Mouse (Mus musculus): ENCODE data around the gene Scfd2. TPM values are rescaled to one million over a fixed set of nuclear protein-coding genes. Genes with fewer than 3 reads are reported as not detected.

The Scfd2 gene
- total RNA-seq, 1 experiment from 2014 or later, result 11.6 TPM

- no peak for ATAC-seq (replicated peaks in 1 of 2; ENCODE audit: insufficient read depth in 1 of 2, low FRiP score in 2 of 2, low TSS enrichment in 1 of 2, low read depth in 1 of 2, poor library complexity in 2 of 2, severe bottlenecking in 2 of 2)
Measured at GRCm38 (mm10) chr5:74193008-74193407, 338.6 kb downstream of the Scfd2 start.

GRCm38 (mm10) chr5:74190911-74191310, 340.6 kb downstream of the Scfd2 start:
- ATAC-seq (replicated peaks in 1 of 2; ENCODE audit: insufficient read depth in 1 of 2, low FRiP score in 2 of 2, low TSS enrichment in 1 of 2, low read depth in 1 of 2, poor library complexity in 2 of 2, severe bottlenecking in 2 of 2), result no peak

GRCm38 (mm10) chr5:74190161-74190491, 341.4 kb downstream of the Scfd2 start:
- no peak for ATAC-seq (replicated peaks in 1 of 2; ENCODE audit: insufficient read depth in 1 of 2, low FRiP score in 2 of 2, low TSS enrichment in 1 of 2, low read depth in 1 of 2, poor library complexity in 2 of 2, severe bottlenecking in 2 of 2)

GRCm38 (mm10) chr5:74189484-74190160, 341.9 kb downstream of the Scfd2 start:
- no peak for ATAC-seq (replicated peaks in 1 of 2; ENCODE audit: insufficient read depth in 1 of 2, low FRiP score in 2 of 2, low TSS enrichment in 1 of 2, low read depth in 1 of 2, poor library complexity in 2 of 2, severe bottlenecking in 2 of 2)

GRCm38 (mm10) chr5:74188886-74189285, 342.7 kb downstream of the Scfd2 start:
- no peak for ATAC-seq (replicated peaks in 1 of 2; ENCODE audit: insufficient read depth in 1 of 2, low FRiP score in 2 of 2, low TSS enrichment in 1 of 2, low read depth in 1 of 2, poor library complexity in 2 of 2, severe bottlenecking in 2 of 2)

GRCm38 (mm10) chr5:74188076-74188475, 343.5 kb downstream of the Scfd2 start:
- ATAC-seq (replicated peaks in 1 of 2; ENCODE audit: insufficient read depth in 1 of 2, low FRiP score in 2 of 2, low TSS enrichment in 1 of 2, low read depth in 1 of 2, poor library complexity in 2 of 2, severe bottlenecking in 2 of 2), result no peak

- no peak for ATAC-seq (replicated peaks in 1 of 2; ENCODE audit: insufficient read depth in 1 of 2, low FRiP score in 2 of 2, low TSS enrichment in 1 of 2, low read depth in 1 of 2, poor library complexity in 2 of 2, severe bottlenecking in 2 of 2)
Measured at GRCm38 (mm10) chr5:74184607-74185006, 347.0 kb downstream of the Scfd2 start.

- ATAC-seq (replicated peaks in 1 of 2; ENCODE audit: insufficient read depth in 1 of 2, low FRiP score in 2 of 2, low TSS enrichment in 1 of 2, low read depth in 1 of 2, poor library complexity in 2 of 2, severe bottlenecking in 2 of 2), result no peak
Measured at GRCm38 (mm10) chr5:74183118-74183517, 348.4 kb downstream of the Scfd2 start.

GRCm38 (mm10) chr5:74180216-74180615, 351.3 kb downstream of the Scfd2 start:
- ATAC-seq (replicated peaks in 1 of 2; ENCODE audit: insufficient read depth in 1 of 2, low FRiP score in 2 of 2, low TSS enrichment in 1 of 2, low read depth in 1 of 2, poor library complexity in 2 of 2, severe bottlenecking in 2 of 2), result no peak

GRCm38 (mm10) chr5:74175526-74176270, 355.9 kb downstream of the Scfd2 start:
- ATAC-seq (replicated peaks in 1 of 2; ENCODE audit: insufficient read depth in 1 of 2, low FRiP score in 2 of 2, low TSS enrichment in 1 of 2, low read depth in 1 of 2, poor library complexity in 2 of 2, severe bottlenecking in 2 of 2), result no peak

- ATAC-seq (replicated peaks in 1 of 2; ENCODE audit: insufficient read depth in 1 of 2, low FRiP score in 2 of 2, low TSS enrichment in 1 of 2, low read depth in 1 of 2, poor library complexity in 2 of 2, severe bottlenecking in 2 of 2), result no peak
Measured at GRCm38 (mm10) chr5:74173162-74173844, 358.3 kb downstream of the Scfd2 start.

- ATAC-seq (replicated peaks in 1 of 2; ENCODE audit: insufficient read depth in 1 of 2, low FRiP score in 2 of 2, low TSS enrichment in 1 of 2, low read depth in 1 of 2, poor library complexity in 2 of 2, severe bottlenecking in 2 of 2), result no peak
Measured at GRCm38 (mm10) chr5:74172208-74172607, 359.4 kb downstream of the Scfd2 start.

- ATAC-seq (replicated peaks in 1 of 2; ENCODE audit: insufficient read depth in 1 of 2, low FRiP score in 2 of 2, low TSS enrichment in 1 of 2, low read depth in 1 of 2, poor library complexity in 2 of 2, severe bottlenecking in 2 of 2), result no peak
Measured at GRCm38 (mm10) chr5:74171768-74172167, 359.8 kb downstream of the Scfd2 start.

GRCm38 (mm10) chr5:74168085-74168484, 363.5 kb downstream of the Scfd2 start:
- ATAC-seq (replicated peaks in 1 of 2; ENCODE audit: insufficient read depth in 1 of 2, low FRiP score in 2 of 2, low TSS enrichment in 1 of 2, low read depth in 1 of 2, poor library complexity in 2 of 2, severe bottlenecking in 2 of 2), result no peak

- ATAC-seq (replicated peaks in 1 of 2; ENCODE audit: insufficient read depth in 1 of 2, low FRiP score in 2 of 2, low TSS enrichment in 1 of 2, low read depth in 1 of 2, poor library complexity in 2 of 2, severe bottlenecking in 2 of 2), result peak; percentile 40 to 60; a peak in 3 of 4 replicates
Measured at GRCm38 (mm10) chr5:74166642-74167041, 364.9 kb downstream of the Scfd2 start.

GRCm38 (mm10) chr5:74164547-74164946, 367.0 kb downstream of the Scfd2 start:
- ATAC-seq (replicated peaks in 1 of 2; ENCODE audit: insufficient read depth in 1 of 2, low FRiP score in 2 of 2, low TSS enrichment in 1 of 2, low read depth in 1 of 2, poor library complexity in 2 of 2, severe bottlenecking in 2 of 2), result peak in 1 of 2 experiments; percentile 37; a peak in 2 of 4 replicates

- ATAC-seq (replicated peaks in 1 of 2; ENCODE audit: insufficient read depth in 1 of 2, low FRiP score in 2 of 2, low TSS enrichment in 1 of 2, low read depth in 1 of 2, poor library complexity in 2 of 2, severe bottlenecking in 2 of 2), result no peak
Measured at GRCm38 (mm10) chr5:74163141-74163540, 368.4 kb downstream of the Scfd2 start.

- no peak for ATAC-seq (replicated peaks in 1 of 2; ENCODE audit: insufficient read depth in 1 of 2, low FRiP score in 2 of 2, low TSS enrichment in 1 of 2, low read depth in 1 of 2, poor library complexity in 2 of 2, severe bottlenecking in 2 of 2)
Measured at GRCm38 (mm10) chr5:74162013-74162412, 369.5 kb downstream of the Scfd2 start.
